Mouse (Mus musculus): ENCODE measurements around the gene Unc5c.

The Unc5c gene

DNA sequence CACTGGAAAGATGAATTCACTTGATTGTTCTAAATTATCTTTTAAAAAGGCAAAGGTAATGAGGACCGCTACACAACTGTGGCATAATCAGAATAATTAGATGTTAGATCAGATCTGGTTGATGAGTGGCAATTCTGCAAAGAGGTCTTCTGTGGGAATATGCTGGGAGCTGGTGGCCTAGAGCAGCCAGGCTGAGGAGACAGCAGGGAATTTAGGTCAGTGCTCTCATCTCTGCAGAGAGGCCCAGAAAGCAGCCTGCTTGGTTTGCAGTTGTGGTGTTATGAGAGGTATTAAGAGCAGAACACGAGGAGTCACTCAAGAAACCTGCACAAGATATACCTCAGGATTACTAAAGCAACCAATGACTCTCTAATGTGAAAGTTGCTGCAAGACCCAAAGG lies 133.9 kb downstream of the Unc5c start:
- DNase-seq, result no peak

DNA sequence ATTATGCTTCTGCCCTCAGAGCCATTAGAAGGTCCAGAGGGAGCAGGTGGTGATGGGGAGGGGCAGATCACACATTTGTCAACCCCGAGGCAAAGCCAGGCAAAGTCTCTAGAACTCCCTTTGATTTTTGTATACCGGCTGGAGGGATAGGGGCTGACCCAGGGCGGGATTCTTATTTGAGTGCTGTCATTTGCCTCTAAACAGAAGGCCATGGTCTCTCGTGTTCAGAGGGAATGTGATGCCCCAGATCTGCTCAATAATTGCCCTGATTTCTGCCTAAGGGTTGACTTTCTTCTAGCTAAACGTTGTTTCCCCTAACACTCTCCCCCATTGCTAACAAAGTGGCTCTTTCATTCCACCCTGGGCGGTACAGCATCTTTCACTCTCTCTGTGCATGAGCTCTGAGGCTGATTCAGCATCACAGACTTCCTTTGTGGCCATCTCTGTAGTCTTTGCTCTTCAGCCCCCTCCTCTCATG lies 136.1 kb downstream of the Unc5c start:
- DNase-seq, result no peak

DNA sequence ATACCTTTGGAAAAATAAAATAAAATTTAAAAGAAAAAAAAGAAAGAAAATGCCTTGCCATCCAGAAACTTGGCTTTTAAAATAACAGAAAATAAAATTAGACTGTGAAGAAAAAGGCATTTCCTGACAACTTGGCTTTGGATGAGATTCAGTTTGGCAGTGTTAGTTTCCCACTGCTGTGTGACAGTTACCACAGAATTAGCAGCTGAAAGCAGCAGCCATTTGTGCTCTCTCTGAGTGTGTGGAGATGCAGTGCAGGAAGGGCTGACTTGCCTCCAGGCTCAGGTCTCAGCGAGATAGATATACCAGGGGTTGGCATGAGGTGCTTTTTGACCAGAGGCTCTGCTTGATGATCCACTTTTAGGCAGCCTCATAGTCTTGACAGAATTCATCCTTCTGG lies 151.7 kb downstream of the Unc5c start:
- DNase-seq, result no peak

DNA sequence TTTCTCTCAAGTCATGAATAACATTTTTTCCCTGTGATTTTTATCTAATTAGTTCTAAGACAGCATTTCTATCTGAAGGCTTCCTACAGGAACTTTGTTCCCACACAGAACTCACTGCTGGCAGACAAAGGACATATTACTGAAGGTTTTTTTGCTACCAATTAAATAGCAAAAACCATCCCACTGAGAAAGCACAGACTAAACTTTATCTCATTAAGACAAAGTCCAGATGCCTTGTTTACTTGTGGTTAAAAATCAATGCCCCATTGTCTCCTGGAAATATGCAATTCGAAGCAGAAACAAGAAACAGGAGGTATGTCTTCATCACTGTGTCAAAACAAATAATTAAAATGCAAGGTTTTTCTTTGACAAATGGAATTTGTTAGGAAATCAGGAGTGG lies 153.7 kb downstream of the Unc5c start:
- no peak for DNase-seq

DNA sequence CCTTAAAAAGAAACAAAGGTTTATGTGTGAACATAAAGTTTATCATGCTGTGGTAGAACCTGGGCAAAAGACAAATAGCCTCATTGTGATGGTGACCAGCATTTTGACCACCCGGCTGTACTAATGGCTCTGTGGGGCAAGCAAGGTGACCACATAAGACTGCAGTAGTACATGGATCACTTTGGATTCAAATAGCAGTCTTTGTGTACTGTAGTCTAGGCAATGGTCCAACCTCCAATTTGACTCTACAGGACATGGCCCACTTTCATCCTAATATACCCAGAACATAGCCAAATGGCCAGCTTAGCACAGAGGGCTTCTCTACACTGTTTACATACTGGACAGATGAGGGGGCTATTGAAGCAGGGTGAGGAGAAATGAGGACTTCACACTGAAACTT lies 156.5 kb downstream of the Unc5c start:
- no peak for DNase-seq

DNA sequence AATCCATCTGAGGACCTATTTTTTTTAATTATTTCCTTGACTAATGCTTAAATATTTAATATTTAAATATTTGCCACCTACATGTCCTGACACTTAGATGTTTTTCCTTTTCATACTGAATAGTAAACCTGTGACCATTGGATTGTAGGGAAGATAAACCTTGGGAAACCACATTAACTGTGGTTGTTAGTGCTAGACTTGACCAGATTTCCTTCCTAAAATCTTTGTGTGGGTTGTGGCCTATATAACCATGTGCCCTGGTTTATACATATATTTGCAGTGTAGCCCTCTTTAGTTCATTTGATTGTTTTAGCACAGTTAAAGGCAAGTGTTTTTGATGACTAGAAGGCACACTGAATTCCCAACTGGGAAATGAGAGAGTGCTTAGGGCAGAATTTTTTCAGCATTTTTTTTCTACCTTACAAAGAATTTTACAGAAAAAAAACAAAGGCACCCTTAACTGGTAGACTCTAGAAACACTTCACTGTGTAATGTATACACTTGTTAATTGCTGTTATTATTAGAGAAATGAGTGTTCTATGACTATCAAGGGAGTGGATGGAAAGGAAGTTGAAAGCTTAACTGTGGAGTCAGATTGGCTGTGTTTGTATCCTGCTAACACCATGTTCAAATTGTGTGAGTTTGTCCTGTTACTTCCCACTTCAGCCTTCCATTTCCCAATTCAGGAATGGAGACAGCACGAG lies 162.1 kb downstream of the Unc5c start:
- DNase-seq, result no peak

DNA sequence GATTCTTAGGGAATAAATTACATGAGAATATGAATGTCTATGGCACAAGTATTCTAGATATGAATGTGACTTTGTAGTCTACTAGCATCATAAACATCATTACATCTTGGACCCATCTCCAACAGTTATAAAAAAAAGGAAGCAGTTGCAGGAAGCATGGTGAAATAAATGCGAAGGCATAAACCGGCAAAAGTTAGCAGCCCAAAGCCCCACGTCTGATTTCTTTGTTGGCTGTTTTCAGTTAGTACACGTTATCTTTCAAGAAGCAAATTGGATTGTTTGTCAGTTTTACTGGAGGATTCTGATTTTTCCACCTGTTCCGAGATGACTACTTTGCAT lies 162.6 kb downstream of the Unc5c start:
- no peak for DNase-seq

DNA sequence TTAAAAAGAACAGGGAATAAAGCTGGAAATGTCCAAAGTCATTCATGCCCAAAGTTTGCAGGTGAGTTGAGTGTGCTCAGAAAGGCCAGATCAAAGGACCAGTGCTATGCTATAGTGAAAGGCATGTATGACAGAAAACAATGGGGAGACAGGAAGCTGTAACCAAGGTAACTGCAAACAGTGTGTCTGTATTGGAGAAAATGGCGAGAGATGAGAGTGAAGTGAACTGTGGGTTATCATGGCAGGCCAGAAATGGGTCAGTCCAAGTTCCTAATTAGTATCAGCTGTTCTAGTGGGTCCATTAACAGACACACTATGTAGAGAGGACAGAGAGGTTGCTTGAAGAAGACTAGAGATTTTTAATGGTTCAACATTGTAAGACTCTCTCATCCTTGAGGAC lies 164.4 kb downstream of the Unc5c start:
- DNase-seq, result no peak

DNA sequence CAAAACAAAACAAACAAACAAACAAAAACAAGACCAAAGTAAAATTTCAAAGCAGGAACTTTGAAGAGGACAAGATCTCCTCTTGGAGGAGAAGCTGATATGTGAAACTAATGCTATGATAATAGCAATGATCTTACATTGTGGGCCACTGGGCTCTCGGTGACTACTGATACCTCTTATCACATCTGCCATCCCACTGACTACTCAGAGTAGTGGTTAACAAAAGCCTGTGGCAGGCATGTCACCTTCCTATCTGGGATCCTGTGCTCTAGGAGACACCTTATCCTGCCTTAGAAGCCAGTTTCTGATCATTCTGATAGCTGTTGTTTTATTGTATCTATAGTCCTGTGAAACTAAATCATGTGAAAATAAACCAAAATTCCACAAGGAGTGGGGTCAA lies 172.9 kb downstream of the Unc5c start:
- DNase-seq, result no peak

DNA sequence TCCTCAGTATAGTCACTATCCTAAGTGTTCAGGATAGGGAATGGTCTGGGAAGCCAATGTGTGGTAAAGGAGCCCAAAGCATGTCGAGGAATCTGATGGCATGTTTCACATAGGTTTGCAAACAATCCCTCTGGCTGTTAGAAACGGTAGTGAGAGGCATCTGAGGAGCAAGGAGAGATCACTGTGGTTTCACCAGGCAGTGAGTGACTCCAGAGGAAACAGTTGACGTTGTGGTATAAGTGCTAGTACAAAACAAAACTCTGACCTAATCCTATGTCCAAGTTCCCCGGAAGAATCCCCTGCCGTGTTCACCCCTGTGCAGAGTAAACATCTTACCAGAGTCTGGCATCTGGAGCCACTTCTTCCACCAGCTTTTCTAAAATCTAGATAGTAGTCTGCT lies 179.2 kb downstream of the Unc5c start:
- no peak for DNase-seq

DNA sequence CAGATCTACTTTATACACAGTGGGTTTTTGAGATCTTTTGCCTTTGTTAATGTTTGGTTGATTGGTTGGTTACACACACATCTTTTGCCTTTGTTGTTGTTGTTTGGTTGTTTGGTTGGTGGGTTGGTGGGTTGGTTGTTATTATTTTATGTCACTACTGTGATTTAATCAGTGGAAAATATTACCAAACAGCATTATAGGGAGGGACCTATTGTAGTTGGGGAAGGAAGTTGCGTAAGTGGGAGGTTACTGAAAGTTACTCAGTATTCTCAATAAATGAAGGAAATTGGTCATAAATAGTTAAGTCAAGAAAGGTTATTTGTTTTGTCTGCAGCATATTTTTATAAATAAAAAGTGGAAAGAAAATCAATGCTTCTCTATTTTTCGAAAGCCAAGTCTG lies 181.6 kb downstream of the Unc5c start:
- no peak for DNase-seq

DNA sequence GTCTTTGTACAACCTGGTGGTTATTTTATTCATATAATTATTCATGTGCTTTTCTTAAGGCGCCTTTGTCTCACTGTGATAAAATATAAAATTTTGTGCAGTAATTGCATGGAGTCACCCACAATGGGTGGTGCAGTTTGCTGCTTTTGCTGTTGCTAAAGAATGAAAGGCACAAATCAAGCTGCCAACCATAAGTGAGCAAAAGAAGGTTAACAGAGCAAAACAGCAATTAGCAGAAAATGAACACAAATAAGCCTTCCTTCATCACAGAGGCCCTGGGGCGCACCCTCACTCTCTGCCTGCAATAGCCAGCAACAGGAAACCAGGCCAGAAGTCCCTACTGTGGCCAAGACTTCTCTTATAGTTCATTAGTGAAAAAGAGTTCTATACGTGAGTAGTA lies 185.6 kb downstream of the Unc5c start:
- DNase-seq, result no peak

DNA sequence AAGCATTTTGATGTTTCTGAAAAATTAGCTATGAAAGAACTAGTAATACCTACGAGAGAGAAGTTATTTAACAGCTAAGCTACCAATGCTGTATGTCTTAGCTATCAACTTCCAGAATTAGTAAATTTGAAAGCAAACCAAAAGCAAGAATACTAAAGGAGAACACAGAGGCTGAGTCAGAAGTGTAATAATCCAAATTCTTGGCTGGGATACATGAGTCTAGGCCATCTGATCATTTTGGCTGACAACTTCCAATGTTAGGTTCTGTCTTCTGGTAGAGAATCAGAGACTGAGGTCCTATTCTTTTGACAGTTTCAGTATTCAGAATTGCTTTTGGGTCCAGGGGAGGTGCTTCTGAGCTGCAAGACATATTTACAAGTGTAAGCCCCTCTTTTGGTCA lies 188.9 kb downstream of the Unc5c start:
- no peak for DNase-seq

DNA sequence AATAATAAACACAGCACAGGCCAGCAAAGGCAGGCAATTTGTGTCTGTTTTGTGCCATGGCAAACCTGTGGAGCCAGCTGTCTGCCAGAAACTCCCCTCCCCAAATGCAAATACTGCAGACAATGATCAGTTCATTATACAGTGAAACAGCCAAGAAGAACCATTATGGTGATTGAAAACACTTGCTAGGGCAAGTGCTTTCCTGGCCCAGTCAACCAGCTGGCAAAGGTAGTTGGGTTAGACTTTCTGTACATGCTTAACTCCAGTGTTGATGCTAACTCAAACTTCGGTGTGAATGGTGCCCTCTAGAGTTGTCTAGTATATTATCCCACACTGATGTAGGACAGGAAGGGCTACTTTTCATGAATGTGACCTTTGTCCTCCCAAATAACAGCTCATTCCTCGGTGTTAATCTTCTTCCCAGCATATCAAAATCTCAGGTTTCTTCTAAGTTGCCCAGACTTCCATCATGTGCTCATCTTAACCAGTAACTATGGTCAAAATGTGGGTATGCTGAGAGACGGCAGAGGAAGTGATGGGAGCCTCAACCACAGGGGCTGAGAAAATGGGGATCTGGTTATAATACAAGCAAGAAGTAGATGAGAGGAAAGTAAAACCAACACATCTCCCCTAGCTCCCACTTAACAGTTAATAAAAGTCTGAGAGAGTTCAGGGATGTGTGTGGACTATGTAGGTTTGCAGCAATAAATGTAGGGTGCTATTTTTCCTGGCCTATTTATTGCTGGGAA lies 194.2 kb downstream of the Unc5c start:
- no peak for DNase-seq

DNA sequence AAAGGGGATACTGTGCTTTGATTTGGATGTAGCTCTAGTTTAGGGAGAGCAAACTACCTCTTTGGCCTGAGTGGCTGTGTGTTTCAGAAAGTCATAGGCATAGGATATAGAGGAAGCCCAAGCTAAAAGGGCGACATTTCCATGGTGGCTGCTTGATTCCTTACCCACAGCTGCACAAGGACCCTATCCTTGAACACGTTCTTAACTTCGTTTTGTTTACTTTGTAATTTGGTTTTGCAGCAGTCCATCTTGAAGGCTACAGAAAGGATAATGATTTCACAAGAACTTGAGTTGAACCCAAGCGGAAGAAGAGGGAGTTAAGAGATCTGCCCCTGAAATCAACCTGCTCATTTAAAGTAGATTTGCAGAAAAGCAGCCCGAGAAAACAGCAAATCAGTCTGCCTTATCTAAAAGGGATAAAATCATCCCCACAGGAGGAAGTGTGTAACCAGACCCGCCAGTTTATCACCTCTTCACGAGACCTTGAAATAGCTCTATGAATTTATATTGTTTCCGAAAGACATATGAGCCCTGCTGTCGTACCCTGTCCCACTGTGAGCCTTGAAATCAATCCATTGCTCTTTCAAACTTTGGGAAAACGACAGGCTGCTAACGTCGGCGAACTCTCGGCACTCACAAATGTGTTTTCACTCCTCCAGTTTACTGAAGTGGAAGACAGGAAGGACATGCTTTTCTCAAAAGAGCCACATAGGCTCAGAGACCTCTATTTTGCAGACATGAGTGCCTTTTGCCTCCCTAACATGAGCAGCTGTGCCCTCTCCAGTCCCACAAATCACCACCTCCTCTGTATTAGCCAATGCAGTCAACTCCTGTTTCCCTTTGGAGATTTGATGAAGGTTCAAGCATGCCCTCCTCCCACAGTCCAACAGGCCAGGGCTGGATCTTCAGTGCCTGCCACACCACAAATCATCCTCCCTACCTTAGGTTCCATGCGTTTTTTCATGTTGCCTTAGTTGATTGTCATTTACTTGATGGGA lies 195.3 kb downstream of the Unc5c start:
- DNase-seq, result no peak

DNA sequence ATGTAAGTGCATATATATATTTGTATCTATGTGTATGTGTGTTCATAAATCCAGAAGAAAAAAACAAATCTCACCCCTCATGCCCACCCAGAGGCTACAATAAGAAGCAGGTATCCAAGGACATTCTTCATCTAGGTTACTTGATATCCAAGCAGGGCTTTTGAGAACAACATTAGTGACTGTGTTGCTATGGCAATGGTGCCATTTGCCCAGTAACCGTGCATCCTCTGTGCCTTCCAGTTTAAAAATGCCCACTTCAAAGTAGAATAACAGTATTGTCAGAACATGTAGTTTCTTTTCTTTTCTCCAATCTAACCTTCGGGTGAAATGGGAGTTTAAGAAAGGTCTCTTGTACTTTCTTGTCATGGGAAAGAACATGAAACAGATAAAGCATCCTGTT lies 224.1 kb downstream of the Unc5c start:
- no peak for DNase-seq

DNA sequence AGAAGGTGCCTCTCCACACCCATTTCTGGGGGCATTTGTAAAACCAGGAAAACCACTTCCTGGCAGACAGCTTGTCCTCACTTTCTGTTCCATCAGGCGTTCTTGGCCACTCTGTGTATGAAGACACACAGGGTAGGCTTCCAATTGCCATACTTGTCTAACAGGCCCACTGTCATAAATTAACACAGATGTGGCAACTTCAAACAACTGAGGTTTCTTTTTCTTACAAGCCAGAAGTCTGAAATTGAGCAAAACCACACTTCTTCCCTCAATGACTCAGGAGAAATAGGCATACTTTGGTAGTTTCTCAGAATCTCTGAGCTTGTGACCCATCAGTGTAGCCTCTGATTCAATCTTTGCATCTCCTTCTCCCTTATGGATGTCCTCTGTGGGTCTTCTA lies 225.7 kb downstream of the Unc5c start:
- DNase-seq, result no peak

DNA sequence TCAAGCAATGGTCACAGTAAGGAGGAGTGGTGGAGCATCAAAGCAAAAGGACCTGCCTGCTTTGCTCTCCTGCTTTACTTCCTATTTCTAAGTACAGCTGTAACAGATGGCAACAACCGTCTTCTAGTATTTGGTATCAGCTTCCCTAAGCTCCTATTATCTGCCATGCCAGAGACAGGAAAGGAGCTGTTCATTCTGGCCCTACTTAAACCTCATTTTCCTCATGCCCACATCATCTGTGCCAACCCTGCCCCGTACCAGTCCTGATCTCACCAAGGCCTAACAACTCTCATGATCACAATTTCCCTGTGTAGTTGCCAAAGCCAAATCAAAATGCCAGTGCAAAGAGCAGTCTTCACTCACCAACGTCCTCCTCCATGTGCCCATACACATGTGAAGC lies 226.4 kb downstream of the Unc5c start:
- DNase-seq, result no peak

DNA sequence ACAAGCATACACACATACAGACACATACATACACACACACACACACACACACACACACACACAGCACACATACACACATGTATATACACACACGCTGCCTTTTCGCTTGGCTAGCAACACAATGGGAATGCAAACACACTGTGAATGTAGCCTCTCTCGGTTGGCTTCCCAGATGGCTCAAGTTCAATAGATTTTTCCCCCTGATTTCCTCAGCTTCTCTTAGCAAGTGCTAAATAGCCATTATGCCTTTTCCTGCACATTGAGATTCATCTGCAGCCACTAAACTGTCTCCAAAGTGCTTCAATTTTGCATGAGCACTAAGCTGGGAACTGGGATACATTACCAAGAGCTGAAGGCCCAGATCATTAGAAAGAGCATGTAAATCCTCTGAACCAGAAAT lies 226.8 kb downstream of the Unc5c start:
- no peak for DNase-seq

DNA sequence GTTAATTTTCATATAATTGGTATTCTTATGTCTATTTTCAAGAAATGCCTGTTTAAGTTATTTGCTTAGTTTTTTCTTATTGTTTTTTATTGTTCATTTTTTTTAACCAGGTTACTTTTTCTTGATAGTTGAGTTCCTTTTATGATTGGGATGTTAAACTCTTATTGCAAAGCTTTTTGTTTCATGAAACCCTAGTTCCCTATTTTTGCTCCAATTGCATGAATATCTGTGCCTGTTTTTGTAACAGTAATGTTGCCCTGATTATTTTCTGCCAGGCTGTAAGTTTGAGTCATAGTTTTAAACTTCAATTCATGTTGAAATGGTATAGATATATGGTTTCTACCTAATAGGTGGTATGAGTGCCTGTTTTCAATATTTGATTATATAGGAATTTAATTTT lies 234.2 kb downstream of the Unc5c start:
- no peak for DNase-seq

DNA sequence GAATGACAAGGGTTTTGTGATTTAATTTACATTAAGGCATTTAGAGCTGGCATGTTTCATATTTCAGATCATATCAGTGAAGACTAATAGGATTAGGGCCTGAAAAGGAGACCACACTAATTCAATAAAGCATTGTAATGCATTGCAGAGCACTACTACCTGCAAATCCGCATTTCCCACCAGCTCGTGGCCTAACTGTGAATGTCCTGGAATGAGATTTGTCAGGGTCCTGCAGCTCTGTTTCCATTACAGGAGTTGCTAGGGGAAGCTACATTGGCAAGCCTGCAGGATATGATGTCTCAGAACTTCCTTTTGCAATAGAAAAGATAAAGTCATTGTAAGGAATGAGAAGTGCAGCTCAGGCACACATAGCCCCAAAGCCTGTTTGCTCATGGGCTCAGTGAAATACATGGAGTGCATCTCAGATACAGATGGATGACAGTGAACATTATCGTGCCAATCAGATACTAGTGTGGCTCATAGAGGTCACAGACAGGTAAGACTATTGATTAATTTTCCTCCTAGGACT lies 236.4 kb downstream of the Unc5c start:
- DNase-seq, result no peak

DNA sequence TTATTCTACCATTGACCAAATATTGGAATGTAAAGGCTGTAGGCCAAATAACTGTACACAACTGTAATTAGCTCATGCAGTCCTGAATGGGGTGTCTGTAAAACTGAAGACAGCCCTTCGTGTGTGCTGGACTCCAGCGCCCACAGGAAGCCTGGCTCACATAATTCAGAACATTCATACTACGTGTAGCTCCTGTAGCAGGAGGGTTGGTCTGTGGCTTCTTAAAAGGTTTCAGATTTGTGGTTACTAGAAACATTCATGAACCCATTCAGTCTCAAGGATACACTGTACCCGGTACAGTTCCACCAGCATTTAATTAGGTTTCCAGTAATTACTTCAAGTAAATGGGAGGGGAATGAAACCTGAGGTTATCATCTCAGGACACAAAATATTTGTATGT lies 246.6 kb downstream of the Unc5c start:
- no peak for DNase-seq

DNA sequence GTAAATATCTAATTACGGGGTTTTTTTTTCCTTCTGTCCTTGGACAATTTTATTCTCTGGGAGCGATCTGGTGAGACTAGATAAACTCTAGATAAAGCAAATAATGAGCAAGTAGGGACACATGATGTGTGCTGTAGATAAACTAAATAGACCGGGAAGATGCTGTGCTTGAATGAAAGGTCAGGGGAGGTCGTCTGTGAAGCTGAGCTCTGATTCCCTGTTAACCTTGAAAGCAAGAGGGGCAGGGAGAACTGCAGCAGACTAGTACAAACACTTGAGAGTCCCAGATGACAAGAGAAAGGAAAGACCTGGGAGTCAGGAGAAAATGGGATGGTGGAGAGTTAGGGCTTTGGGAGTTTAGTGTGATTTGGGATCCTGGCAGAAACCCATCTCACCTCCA lies 251.4 kb downstream of the Unc5c start:
- DNase-seq, result no peak
